Mouse (Mus musculus): ENCODE results near the gene Oxsr1.
"Not testable (repeated sequence)": the region's sequence is repeated elsewhere in the genome, so short reads cannot be mapped to it uniquely, and the experiment has no call there.

- TF ChIP-seq GATA1, TAL1 (IDR thresholded peaks at IDR 0.05; ENCODE audit: low read length): not testable (repeated sequence)
Measured at GRCm38 (mm10) chr9:119274814-119275213, 47.4 kb downstream of the Oxsr1 start.
